Mouse (Mus musculus) stomach, embryonic 14.5 days (tissue): Measurements from ENCODE around the gene Fbxo4. TPM values are rescaled to one million over a fixed set of nuclear protein-coding genes. Genes with fewer than 3 reads are reported as not detected.

Experiments used
- ATAC-seq: fragments of 200-750 bp; cut with Nextera tagmentation; 2 replicates; pipeline ENCODE4 v1.8.0; 2017; ENCODE audit warnings: low read depth, moderate TSS enrichment; ENCODE audit not compliant: insufficient number of reproducible peaks, insufficient read depth, low FRiP score
- H3K27ac ChIP-seq: fragments of 300-500 bp; sonication (generic); 2 replicates; pipeline ENCODE4 v1.5.1; 2014; ENCODE audit warnings: mild to moderate bottlenecking, low read length, moderate library complexity, mixed read lengths
- H3K27me3 ChIP-seq: fragments of 300-500 bp; sonication (generic); 2 replicates; pipeline ENCODE4 v1.6.1; 2014; ENCODE audit warnings: low read length, control low read depth, mixed read lengths; ENCODE audit not compliant: control insufficient read depth, insufficient read depth
- H3K36me3 ChIP-seq: fragments of 300-500 bp; sonication (generic); 2 replicates; pipeline ENCODE4 v1.6.1; 2014; ENCODE audit warnings: mild to moderate bottlenecking, control low read depth, low read length, moderate library complexity, mixed read lengths; ENCODE audit not compliant: control insufficient read depth, insufficient read depth
- H3K4me1 ChIP-seq: fragments of 300-500 bp; sonication (generic); 2 replicates; pipeline ENCODE4 v1.6.1; 2014; ENCODE audit warnings: low read length, control low read depth, mixed read lengths; ENCODE audit not compliant: control insufficient read depth, insufficient read depth
- H3K4me2 ChIP-seq: fragments of 300-500 bp; sonication (generic); replicated peaks from 2 replicates; pipeline ENCODE4 v1.6.1; 2014; ENCODE audit warnings: low read depth, low read length, control low read depth
- H3K4me3 ChIP-seq: fragments of 300-500 bp; sonication (generic); 2 replicates; pipeline ENCODE4 v1.5.1; 2014; ENCODE audit warnings: low read depth, low read length, control low read depth
- H3K9ac ChIP-seq: fragments of 300-500 bp; sonication (generic); replicated peaks from 2 replicates; pipeline ENCODE4 v1.6.1; 2014; ENCODE audit warnings: low read depth, mild to moderate bottlenecking, control low read depth, low read length, moderate library complexity, mixed read lengths
- H3K9me3 ChIP-seq: fragments of 300-500 bp; sonication (generic); 2 replicates; pipeline ENCODE4 v1.6.1; 2016; ENCODE audit warnings: low read depth, low read length, control low read depth; ENCODE audit not compliant: control insufficient read depth
- WGBS: fragments of 180-500 bp; shearing (Covaris S2); extraction: QIAGEN DNeasy Blood & Tissue Kit; methylation state at CpG from one replicate; pipeline ENCODE4 v1.1.7; 2014; 5-methylcytosine and 5-hydroxymethylcytosine counted together
- polyA plus RNA-seq: library from polyadenylated mRNA; unstranded; fragments of >200 nt; fragmentation: Nextera tagmentation; extraction: Ambion mirVana; gene quantifications from 2 replicates; pipeline ENCODE4 v1.2.1, GENCODE M21; 2014

Gene Fbxo4
- polyA plus RNA-seq, 1 experiment from 2014 or later: 14.2 TPM

DNA sequence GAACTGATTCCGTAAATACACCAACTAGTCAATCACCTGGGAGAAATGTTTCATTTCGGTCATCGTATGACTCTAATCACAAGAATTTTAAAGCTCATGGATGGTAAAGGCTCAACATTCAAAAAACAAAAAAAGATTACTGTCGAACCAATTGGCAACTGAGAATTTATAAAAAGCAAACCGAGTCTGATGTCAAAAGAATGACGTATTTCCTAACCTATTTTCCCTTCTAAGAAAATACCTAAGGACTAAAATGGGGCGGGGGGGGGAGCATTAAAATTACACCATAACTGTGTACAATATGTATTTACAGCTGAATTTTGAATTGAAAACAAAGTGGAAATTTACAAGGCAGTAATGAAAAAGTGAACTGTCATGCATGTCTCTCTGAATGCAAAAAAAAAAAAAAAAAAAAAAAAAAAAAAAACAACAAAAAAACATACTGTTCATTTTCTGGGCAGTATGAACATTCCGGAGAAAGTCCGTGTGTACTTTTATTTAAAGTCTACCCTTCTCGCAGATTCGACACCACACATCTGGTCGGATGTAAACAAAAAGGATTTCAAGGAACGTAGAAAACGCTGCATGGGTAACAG is 15.6 kb upstream of the Fbxo4 start:
- Histone ChIP-seq H3K36me3 (peaks cover 21% of the 10 kb centered on the region), H3K27ac (peak overlapping the region; percentile 94), H3K4me2 (peak overlapping the region; percentile 46), H3K9me3 (no peaks in the 10 kb centered on the region), H3K4me1 (0 out of 2 replicates have a peak, but pooled peaks cover 2% of the 10 kb centered on the region), H3K27me3 (no peaks in the 10 kb centered on the region), H3K9ac (peak overlapping the region; percentile 72), H3K4me3 (peak overlapping the region; percentile 72)
- WGBS: 22% methylated on average over 14 of the region's 14 CpGs
- ATAC-seq: no peak

DNA sequence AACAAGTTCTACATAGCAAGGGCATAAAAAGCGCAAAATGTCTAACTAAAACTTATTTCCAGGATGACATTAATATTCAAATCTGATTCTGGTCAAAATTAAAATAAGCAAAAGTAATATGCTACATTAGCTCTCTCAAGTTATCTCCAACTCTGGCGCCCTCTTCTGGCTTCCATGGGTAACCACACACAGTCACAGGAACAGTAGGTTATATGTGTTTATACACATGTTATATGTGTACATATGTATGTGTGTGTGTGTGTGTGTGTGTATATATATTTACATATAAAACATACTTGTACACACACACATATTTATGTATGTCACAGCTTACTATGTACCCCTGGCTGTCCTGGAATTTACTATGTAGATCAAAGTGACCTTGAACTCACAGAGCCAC is 8.6 kb upstream of the Fbxo4 start:
- Histone ChIP-seq H3K4me3 (no peak overlapping the region), H3K9me3 (no peaks in the 10 kb centered on the region), H3K4me1 (no peaks in the 10 kb centered on the region), H3K27ac (no peak overlapping the region), H3K9ac (no peak overlapping the region), H3K27me3 (no peaks in the 10 kb centered on the region), H3K36me3 (peaks cover 39% of the 10 kb centered on the region), H3K4me2 (no peak overlapping the region)
- ATAC-seq: no peak
- WGBS: 67% methylated on average over 2 of the region's 2 CpGs

DNA sequence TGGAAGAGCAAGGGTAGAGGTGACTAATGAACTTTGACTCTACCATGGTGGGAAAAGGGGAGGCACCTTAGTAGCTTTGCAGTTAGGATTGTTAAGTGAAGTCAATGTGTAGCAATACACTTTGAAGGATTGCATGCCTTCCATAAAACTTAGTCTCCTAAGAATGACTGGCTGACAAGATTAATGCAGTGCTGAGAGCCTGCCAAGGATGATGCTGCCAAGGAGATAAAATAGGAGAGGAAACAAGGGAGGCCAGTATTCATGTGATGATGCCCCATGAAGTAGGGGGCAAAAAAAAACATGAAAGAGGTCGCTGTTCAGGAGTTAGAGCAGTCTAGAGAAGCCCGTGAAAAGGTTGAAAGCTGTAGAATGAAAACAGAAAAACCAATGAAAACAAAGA is 5.5 kb upstream of the Fbxo4 start:
- Histone ChIP-seq H3K9me3 (no peaks in the 10 kb centered on the region), H3K36me3 (peaks cover 21% of the 10 kb centered on the region), H3K27me3 (no peaks in the 10 kb centered on the region), H3K4me2 (no peak overlapping the region), H3K4me1 (0 out of 2 replicates have a peak, but pooled peaks cover 2% of the 10 kb centered on the region), H3K27ac (no peak overlapping the region), H3K9ac (no peak overlapping the region), H3K4me3 (no peak overlapping the region)
- ATAC-seq: no peak
- WGBS: 83% methylated on average over 2 of the region's 2 CpGs

DNA sequence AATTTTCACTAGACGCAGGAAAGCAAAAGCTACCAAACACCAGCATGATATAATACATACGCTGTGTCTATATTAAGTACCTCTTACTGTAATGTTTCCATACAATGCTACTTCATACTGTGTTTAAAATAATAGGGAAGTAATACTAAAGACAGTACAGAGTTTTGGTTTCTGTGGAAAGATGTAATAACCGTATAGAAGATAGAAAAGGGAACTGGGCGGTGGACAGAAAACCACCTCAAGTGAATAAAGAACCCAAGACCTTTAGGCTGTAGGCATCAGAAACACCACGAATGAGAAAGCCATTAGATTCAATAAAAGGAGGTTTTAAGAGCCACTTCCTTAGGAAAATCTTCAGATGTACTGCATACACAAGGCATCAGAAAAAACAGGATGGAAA is 3.4 kb upstream of the Fbxo4 start:
- no peak overlapping the region for H3K9ac ChIP-seq
- H3K27me3 ChIP-seq: no peaks in the 10 kb centered on the region
- H3K4me3 ChIP-seq: no peak overlapping the region
- H3K9me3 ChIP-seq: no peaks in the 10 kb centered on the region
- H3K4me2 ChIP-seq: no peak overlapping the region
- no peak overlapping the region for H3K27ac ChIP-seq
- H3K36me3 ChIP-seq: peaks cover 16% of the 10 kb centered on the region
- 88% methylated on average over 5 of the region's 5 CpGs for WGBS
- no peak for ATAC-seq
- H3K4me1 ChIP-seq: 0 out of 2 replicates have a peak, but pooled peaks cover 4% of the 10 kb centered on the region

DNA sequence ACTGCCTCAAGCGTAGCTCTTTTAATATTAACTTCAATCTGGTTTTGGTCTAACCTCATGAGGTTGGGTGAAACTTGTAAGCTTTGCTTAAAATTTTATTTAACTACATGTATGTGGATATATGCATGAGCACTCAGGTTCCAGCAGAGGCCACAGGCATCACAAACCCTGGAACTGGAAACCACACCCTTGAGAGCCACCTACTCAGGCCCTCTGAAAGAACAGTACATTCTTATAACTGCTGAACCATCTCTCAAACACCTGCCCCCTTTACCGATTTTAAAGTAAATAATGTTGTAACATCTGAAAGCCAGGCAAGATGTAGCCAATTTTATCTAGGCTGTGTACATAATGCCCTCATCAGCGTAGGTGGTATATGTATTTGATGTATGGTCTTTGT is 498 bp upstream of the Fbxo4 start:
- peak overlapping the region; percentile 95; the same call in 1 of the 2 replicates for H3K27ac ChIP-seq
- H3K4me1 ChIP-seq: 0 out of 2 replicates have a peak, but pooled peaks cover 4% of the 10 kb centered on the region
- 0 out of 2 replicates have a peak, but pooled peaks cover 4% of the 10 kb centered on the region for H3K36me3 ChIP-seq
- WGBS: 67% methylated on average over 3 of the region's 3 CpGs
- H3K9ac ChIP-seq: peak overlapping the region; percentile 86; the same call in 1 of the 2 replicates
- H3K4me3 ChIP-seq: peak overlapping the region; percentile 55
- H3K4me2 ChIP-seq: peak overlapping the region; percentile 50
- no peak for ATAC-seq
- no peaks in the 10 kb centered on the region for H3K9me3 ChIP-seq
- no peaks in the 10 kb centered on the region for H3K27me3 ChIP-seq

DNA sequence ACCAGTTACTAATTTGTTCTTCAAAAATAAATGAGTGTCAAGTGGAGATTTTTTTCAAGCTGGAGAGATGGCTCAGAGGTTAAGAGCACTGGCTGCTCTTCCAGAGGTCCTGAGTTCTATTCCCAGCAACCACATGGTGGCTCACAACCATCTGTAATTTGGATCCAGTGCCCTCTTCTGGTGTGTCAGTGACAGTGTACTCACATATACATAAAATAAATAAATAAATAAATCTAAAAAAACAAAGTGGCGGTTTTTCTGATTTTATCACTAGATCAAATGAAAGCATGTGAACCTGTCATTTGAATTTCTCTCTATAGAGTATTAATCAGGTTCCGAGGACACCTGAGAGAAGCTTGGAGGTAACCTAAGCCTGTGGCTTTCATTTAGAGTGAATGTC is 1.1 kb downstream of the Fbxo4 start:
- Histone ChIP-seq H3K4me3 (no peak overlapping the region), H3K4me2 (no peak overlapping the region), H3K27ac (no peak overlapping the region), H3K9ac (no peak overlapping the region), H3K4me1 (0 out of 2 replicates have a peak, but pooled peaks cover 4% of the 10 kb centered on the region), H3K27me3 (no peaks in the 10 kb centered on the region), H3K9me3 (no peaks in the 10 kb centered on the region), H3K36me3 (0 out of 2 replicates have a peak, but pooled peaks cover 4% of the 10 kb centered on the region)
- WGBS: 90% methylated on average over 2 of the region's 2 CpGs
- no peak for ATAC-seq

DNA sequence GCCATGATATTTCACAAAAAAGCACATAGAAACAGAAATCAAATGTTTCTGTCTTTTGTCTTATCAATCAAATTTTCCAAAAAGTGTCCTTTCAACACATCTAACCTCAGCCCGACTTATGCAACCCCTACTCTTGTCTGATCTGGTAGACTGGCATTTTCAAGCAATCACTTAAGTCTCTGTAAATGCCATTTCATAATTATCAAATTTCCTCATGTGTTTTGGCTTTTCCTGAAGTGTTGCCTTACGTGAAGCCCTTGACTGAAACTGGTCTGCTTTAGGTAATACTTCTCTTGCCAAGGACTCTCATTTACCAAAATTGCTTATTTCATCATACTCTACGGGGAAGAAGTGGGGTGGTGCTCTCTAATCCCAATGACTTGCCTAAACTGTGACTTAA is 6.1 kb downstream of the Fbxo4 start:
- ATAC-seq: no peak
- 0 out of 2 replicates have a peak, but pooled peaks cover 2% of the 10 kb centered on the region for H3K36me3 ChIP-seq

DNA sequence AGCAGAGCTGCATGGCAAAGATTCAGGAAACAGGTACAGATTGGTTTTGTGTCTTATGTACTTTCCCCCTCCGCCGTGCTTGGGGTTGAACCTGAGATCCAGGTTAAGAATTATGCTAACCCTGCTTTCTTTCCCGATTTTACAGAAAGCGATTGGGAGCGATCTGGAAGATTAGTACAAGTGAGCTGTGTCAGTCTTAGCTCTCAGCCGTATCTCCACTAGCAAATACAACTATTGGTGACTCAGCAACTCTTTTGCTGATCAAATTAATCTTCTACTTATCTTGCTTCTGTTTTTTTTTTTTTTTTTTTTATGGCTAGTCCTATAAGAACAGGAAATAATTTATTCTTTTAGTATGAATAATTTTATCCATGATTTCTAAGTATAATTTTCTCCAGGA is 9.2 kb downstream of the Fbxo4 start:
- Histone ChIP-seq H3K27ac (no peak overlapping the region), H3K9ac (no peak overlapping the region), H3K4me1 (no peaks in the 10 kb centered on the region), H3K36me3 (0 out of 2 replicates have a peak, but pooled peaks cover 2% of the 10 kb centered on the region), H3K9me3 (no peaks in the 10 kb centered on the region), H3K4me3 (no peak overlapping the region), H3K27me3 (no peaks in the 10 kb centered on the region), H3K4me2 (no peak overlapping the region)
- WGBS: 91% methylated on average over 6 of the region's 6 CpGs
- no peak for ATAC-seq

More for the DNA sequence above, 6.1 kb downstream of the Fbxo4 start:
- Histone ChIP-seq H3K9me3 (no peaks in the 10 kb centered on the region), H3K9ac (no peak overlapping the region), H3K4me2 (no peak overlapping the region), H3K27ac (no peak overlapping the region), H3K4me3 (no peak overlapping the region), H3K4me1 (no peaks in the 10 kb centered on the region), H3K27me3 (no peaks in the 10 kb centered on the region)
- 89% methylated on average over 3 of the region's 3 CpGs for WGBS

DNA sequence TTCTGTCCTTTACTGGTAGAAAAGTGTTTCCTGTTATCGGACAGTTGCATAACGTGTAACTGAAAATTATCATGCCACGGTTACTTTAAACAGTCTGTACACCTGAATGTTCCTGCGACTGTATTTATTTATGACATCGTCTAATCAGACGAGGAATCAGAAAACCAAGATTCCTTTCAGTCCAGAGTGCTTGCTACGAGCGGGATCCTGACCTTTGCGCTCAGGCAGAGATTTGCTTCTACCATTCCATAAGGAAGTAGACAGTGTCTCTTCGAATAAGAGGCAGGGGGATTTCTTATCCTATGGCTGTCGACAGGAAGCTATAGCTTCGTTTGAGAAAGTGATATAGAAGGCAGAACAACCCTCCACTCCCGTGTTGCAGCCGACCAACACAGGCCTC is 9.6 kb downstream of the Fbxo4 start:
- no peaks in the 10 kb centered on the region for H3K27me3 ChIP-seq
- 88% methylated on average over 14 of the region's 14 CpGs for WGBS
- ATAC-seq: no peak

More for the DNA sequence above, 9.6 kb downstream of the Fbxo4 start:
- Histone ChIP-seq H3K4me2 (no peak overlapping the region), H3K4me3 (no peak overlapping the region), H3K4me1 (no peaks in the 10 kb centered on the region), H3K9me3 (no peaks in the 10 kb centered on the region), H3K27ac (no peak overlapping the region), H3K36me3 (0 out of 2 replicates have a peak, but pooled peaks cover 2% of the 10 kb centered on the region), H3K9ac (no peak overlapping the region)
